Mouse (Mus musculus) adrenal gland, postnatal 10 days (tissue): ENCODE measurements around the gene Myo16. TPM values are rescaled to one million over a fixed set of nuclear protein-coding genes. Genes with fewer than 3 reads are reported as not detected.
A peak's percentile ranks its signal among the peaks of the same experiment; 100 is the strongest.

ENCODE experiments used
- DNase-seq: peaks from one replicate; pipeline ENCODE4 v3.0.0; 2021; ENCODE audit warnings: mixed read lengths
- long read RNA-seq, 2 experiments: library from polyadenylated mRNA; stranded (forward); transcript quantifications; one replicate each; pipeline ENCODE4 v2.0.0; 2021
- total RNA-seq, 2 experiments: library from RNA; stranded (reverse); gene quantifications; 2 replicates each; pipeline ENCODE4 v1.2.3; 2021

The Myo16 gene
- under 1 TPM; 0.18 to 0.91 TPM for total RNA-seq
- long read RNA-seq, experiment 1, partial matches to known transcripts, result 0 of 1 reads
- long read RNA-seq, experiment 1, other reads (novel, unspliced or antisense), result 1 of 1 reads
- long read RNA-seq, experiment 2, result 0 reads

DNA sequence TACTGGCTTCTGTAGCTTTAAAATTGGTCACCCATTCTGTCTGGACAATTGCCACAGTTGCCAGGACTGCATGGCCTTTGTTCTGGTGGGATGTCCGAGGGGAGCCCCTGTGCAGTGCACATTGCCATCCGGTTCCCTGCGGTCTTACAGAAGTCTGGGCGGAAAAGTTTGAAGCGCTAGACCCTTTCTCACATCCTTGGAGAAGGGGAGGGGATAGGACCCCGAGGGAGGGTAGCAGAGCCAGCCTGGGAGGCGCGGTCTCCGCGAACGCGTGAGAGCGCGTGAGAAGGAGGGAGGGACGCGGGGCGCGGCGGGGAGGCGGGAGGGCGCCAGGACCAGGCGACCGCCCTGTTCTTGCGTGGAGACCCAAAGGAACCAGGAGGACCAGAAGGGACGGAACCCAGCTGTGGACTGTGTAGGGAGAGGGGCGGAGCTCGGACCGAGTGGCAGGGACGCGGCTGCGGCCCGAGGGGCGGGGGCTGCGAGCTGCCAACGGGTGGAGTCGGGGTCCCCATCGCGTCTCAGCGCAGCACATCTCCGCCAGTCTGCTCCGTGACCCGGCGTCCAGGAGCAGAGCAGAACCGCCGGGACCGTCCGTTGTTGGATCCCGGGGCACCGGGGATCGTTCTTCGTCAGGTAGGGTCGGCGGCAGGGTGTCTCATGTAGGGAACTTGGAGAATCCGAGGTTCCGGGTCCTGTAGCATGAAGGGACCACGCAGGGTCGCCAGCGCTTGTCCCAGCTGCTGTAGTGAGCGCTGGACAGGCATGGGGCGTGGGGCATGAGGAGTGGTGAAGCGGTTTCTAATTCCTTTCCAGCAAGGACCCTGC is at the start of gene Myo16:
Gene Myo16 (plus strand): TSS at position 301 of the 828 bp plus-strand sequence.
- peak; percentile 3 for DNase-seq

DNA sequence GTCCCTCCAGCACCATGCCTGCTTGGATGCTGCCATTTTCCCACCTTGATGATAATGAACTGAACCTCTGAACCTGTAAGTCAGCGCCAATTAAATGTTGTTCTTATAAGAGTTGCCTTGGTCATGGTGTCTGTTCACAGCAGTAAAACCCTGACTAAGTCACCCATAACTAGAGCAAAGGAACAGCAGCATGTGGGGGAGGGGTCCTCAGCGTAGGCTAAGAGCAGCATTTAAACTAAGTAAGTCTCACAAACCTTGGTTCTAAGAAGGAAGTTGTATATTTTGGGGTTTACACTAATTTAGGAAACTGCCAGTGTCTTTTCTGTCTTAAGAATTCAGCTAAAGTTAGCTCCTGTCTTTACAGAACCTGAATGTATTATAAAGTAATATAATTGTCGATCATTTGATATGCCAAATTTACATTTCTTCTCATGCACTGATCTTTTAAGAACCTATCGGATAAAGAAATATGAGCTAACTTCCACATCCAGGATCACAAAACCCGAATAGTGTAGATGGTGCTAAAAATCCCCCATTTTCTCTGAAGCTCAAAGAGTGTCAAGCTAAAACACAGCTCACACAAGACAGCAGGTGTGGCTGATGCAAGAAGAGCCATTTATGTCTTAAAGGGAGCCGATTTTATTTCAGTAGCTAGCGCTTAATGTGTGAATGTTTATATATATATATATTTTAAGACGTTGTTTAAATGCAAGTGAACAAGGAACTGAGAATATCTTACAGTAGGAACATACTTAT is 45.0 kb upstream of the Myo16 start:
- no peak for DNase-seq

DNA sequence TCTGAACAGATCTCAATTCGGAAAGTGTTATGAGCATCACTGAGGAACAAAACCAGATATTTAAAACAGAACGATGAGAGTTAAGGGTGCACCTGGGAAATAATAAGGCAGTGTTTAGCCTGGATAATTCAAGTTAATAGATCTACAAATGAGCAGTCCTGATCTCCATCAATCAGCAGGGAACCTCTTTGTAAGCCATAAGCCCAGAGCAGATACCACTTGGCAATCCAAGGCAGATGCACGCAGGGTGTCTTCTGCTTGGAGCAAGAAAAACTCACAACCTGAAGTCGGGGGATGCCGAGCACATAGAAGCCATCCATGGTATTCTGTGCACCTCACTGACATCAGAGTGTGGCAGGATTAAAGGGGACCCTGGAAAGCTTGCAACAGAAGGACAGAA is 31.0 kb upstream of the Myo16 start:
- no peak for DNase-seq

DNA sequence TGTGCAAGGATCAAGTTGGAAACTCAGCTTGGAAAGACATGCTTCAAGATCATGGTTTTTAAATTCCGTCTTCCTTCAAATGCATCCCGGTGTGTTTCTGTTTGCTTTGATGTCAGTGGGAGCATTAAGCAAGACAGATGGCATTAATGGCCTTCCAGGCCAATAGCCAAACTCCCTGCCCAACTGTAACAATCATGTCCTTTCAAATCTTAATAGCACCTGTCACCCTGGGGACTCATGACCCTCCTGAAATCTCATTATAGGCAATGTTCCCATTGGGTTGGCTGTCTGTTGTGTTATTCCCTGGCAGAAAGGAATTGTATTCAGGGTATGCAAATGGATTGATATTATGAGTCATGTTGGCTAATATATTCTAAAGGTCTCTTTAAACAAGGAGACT is 30.3 kb upstream of the Myo16 start:
- DNase-seq, result no peak

DNA sequence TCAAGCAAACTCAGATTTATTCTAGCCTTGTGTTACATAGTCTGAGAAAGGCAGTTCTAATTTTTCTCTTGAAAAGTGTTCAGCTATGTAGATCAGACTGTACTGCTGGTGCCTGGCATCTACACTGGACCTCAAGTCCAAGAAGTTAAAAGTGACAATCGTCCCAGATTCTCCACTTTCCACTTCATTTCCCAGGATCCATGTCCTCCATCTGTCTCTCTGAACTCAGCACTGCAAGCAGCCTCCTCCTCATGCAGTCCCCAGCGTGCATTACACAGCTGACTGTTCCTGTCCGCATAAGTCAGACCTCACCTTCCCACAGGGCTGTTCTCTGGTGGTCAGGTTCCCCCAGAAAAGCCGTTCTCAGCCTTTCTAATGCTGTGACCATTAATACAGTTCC is 28.0 kb upstream of the Myo16 start:
- DNase-seq, result no peak

DNA sequence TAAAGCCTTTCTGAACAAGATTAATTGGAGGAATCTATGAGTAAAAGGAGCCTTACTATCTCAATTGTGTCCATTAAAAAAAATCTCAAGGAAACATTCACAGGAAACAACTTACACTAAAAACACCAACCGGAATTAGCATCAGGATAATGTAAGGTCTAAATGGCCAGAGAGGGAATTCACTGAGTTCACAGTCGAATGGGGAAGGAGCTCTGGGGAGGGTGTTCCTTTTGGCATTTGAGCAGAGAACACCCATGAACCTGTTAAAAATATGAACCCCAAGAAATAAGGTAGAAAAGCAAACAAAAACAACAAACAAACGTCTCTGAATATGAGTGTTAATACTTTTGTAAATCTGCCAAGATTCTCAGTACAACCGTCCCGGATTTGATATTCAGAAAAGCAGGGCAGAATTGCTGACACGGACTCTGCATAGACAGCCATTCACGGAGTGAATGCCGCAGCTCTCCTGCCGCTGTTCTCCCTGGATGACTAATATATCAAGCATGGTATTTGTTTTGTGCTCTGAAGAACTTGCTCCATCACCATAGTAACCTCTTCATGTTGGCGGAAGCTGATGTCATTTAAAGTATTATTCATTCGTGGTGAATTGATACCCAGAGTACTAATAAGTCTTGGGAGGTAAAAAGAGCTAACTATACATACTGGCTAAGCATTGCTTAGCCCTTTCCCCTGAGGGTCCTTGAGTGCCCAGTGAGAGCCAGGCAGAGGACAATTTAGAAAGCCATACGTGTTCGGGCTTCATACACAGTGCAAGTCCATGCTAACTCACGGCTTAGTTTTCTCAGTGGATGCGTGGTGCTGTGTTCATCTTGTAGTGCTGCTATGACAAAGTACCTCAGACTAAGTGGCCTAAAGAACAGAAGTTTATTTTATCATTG is 22.9 kb upstream of the Myo16 start:
- DNase-seq, result no peak

DNA sequence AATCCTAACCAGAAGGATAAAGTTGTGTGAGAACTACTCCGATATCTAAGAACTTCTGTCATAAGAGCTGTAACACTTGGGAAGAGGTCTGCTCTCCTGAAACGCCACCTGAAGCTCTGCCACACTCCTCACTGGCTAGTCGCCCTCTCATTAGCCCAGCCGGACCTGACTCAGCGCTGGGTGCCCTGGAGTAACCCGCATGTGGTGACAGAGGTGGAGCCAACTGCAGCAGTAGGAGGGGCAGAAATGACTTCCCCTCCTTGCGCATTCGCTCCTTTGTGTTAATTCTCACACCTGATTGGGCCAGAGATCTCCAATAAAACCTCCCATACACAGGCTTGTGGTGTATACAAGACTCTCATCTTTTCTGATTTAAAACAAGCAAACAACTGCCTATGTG is 14.2 kb upstream of the Myo16 start:
- no peak for DNase-seq

DNA sequence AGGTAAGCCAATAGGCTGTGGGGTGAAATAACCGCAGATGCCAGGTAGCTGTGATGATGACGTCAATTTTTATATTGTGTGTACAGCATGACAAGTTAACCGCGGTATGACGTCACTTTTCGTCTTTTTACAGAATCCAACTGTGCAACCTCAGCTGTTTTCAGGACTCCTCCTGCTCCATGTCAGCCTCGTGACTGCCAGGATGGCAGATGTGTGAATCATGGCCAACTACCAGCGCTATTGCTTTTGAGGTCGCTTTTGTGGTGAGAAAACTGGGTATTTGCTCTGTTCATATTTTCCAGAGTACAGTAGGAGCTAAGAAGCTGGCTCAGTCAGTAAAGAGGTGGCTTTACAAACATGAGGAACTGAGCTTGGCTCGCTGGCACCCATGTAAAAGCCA is 9.8 kb upstream of the Myo16 start:
- no peak for DNase-seq

DNA sequence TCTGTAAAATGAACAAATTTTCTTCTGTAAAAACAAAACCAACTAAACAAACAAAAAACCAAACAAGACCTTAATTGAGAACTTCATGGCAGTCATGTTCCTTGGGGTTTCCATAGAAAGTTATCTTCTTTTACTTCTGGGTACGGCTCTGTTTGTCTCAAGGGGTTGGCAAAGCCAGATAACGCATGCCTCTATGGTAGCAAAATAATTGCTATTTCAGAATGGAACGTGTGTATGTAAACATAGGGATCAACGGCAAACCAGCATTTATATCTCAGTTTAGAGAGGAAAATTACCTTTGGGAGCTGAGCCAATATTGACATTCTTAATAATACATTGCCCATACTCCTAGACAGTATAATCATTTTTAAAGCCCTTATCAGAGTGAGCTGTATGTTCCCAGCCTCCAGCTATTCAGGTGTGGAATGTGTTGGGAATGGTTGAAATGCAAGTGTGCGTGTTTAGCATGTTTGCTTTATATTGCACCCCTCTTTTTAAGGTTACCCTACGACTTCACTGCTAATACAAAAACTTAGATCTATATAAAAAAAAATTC is 1.9 kb upstream of the Myo16 start:
- DNase-seq, result no peak

DNA sequence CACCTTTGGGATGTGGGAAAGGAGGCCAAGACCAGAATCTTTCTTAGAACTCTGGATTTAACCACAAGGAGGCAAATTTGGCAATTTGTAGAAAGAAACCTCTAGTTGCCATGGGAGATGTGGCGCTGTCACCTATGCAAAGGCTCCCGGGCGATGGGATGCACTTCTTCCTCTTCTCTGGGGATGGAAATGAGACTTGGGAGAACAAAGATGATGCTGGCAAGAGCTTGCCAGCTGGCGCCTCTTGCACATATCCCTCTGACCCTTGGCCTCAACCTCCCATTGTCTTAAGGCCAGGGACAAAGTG is 681 bp downstream of the Myo16 start:
- DNase-seq, result no peak

DNA sequence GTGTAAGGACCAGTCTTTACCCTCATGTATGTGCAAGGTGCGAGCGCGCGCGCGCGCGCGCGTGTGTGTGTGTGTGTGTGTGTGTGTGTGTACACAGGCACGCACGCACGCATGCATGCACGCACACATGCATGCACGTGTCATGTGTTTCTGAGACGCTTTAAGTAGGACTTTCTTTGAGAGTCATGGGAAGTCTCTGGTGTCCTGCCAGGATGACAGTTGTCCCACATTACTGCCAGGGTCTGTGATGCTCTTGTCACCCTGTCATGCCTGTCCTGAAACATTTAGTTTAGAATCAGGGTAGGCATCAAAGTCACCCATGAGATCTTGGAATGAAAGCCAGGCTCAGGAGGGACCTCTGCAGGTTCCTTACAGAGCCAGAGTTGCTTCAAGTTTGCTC is 1.4 kb downstream of the Myo16 start:
- DNase-seq, result no peak

DNA sequence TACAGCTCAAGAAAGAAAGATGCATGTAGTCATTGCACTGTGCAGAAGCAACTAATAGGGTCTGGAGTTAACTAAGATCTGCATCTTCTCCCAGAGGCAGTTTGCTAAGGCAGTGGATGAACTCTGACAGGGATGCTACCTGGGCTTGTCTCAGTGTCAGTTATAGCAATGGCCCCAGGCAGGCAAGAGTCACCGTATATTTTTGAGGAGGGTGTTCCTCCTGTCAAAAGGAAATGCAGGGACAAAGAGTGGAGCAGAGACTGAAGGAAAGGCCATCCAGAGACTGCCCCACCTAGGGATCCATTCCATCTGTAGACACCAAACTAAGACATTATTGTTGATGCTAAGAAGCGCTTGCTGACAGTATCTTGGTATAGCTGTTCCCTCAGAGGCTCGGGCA is 7.4 kb downstream of the Myo16 start:
- no peak for DNase-seq

DNA sequence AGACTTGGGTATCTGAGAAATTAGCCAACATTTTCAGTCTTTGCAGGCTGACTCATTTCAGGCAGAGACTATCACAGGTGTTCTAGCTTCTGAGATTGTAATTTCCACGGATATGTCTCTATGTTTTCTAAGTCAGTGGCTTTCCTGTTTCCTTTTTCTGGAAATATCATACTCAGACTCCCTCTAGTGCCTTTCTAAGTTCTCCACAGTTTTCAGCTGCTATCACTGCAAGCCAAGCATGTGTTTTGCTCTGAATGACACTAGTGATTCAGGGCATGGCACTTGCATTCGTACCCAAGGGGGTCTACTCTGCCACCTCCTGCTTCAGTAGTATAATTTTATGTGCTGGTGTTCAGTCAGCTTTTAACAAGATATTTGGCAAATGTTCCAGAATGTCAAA is 11.2 kb downstream of the Myo16 start:
- no peak for DNase-seq

DNA sequence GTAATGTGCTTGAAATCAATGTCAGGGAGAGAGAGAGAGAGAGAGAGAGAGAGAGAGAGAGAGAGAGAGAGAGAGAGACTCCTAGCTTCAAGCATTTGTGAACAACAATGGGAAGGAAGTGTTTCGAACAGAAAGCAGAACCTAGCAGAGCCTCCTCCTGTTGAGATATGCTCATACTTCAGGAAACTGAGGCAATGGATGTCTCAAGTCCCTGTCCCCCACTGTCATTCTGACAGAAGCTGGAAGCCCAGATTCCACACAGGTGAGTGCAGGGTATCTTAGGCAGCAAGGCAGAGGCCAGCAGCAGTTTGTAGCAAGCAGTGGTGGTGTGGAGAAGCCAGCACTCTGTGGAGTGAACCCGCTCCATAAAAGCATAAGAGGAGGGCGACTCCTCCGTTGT is 14.6 kb downstream of the Myo16 start:
- DNase-seq, result no peak

DNA sequence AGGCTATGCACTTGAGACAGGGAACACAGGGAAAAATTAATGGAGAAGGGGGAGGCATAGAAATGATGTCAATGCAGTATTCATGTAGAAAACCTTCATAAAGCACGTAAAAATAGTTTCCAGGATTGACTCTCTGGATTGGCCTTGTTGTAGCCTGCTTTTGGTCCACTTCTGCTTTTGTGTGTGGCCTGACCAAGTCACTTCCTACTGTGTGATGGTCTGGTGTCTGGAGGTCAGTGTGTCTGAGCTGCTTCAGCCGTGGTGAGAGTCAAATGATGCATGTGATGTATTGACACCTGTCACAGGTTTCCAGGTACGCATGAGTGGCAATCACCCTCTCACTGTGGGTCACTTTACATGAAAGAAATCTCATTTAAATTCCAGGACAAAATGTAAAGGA is 16.2 kb downstream of the Myo16 start:
- DNase-seq, result no peak

DNA sequence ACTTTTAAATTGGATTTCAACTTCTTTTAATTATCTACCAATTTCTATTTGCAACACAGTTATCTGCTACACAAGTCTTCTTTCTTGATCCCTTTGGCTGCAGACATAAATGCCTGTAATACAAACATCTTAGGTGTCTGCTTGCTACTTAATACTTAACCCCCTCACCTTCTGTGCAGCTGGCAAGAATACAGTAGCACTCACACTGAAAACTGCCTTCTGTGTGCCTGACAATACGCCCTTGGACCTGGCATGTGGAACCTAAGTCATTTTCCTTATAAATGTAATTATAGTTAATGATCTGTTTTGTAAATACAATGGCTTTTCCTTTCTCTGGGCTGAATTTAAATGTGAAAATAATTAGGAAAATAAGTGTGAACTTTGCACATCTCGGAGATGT is 17.6 kb downstream of the Myo16 start:
- DNase-seq, result no peak

DNA sequence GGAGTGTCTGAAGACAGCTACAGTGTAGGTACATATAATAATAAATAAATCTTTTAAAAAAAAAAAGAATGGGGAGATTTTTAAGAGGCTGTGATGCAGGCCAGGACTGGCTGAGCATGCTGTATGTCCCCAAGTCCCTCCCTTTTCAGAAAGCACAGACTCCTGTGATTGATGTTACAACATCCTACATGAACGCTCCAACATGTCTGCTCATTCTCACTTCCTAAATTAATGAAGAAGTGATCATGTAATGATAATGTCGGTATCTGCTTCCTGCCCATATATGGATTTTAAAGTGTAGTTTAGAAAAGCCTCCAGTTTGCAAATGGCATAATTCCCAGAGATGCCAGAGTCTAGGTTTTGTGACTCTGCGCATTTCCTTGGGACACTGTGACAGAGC is 18.6 kb downstream of the Myo16 start:
- DNase-seq, result no peak

DNA sequence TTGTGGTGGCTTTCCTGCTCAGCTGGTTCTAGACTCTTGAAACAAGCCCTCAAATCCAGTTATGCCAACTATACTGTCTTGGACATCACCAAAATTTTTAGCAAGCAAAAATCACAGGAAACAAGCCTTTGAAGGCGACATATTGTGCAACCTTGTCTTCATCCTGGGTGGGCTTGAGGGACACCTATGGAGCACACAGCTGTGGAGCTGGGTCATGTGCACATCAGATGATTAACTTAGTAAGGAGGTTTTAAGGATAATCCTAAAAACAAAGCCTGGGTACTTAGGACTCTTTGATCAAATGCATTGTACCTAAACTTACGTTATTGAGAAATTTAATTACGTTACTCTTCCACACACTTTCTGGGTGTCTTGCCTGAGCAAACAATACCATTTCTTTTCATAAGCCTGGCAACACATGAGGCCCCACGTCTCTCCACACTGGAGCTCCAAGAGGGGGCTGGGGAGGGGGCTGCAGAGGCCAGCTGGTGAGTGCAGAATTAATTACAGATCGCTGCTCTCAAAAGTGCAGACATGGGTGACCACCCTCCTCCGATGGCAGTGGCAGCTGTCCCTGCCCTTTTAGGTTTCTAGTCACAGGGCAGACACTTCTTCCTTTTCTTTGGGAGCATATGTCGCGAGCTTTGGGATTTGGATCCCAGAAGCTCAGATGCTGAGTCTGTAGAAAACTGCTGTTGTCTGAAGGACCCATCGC is 19.5 kb downstream of the Myo16 start:
- no peak for DNase-seq

DNA sequence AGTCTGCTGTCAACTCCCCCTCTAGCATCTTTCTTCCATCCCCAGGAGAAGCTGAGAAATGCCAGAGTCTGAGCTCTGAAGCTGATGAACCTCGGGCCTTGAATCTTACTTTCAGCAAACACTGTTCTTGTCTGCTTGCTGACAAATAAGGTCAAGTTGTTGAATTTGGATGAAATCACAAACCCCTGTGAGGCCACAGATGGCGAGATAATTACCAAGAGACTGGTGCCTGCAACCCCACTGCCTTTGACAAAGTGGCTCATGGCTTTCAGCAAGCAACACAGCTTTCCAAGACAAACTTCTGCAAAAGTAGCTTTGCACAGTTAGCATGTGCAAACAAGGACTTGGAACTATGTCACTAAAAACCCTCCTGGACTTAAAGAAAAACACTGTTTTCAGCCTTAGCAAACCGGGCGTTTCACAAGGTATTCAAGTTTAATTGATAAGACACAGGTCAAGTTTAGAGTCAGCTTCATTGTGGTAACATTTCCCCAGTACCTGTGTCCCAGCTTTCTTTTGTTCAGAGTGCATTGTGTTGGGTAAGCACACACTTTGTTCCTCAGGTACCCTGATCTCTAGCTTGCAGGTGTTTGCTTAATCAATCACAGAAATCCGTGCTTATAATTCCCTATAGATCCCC is 20.6 kb downstream of the Myo16 start:
- DNase-seq, result no peak

DNA sequence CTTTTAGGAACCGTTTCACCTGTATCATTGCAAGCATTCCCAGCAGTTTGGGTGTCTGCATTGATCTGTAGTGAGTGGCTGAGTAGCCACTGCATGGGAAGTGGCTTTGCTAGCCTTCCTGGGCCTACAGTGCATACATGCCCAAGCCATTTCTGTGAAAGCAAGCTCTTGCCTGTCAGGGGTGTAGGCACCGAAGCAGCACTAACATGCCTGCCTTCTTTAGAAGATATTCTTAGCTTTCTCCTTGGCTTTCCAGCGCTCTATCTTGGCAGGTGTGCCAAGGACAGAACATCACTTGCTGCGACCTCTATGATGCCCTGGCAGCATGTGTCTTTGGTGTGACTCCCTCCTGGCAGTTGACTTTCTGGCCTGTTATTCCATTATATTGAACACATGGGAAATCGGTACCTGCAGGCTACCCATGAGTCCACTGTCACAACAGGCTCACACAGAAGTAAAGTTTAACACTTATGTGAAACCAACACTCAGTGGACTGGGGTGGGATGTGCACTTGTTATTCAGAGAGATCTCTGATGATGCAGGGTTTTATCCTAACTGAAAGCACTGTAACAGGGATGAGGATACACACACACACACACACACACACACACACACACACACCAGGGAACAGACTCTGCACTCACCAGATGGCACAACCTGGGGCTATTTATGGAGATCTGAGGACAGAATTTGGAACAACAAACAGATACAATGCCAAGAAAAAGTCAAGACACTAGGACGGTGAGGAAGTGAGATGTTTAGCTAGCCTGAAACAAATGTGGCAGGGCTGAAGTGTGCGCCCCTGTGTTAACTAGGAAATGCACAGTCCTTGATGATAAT is 21.4 kb downstream of the Myo16 start:
- DNase-seq, result no peak
